Mouse (Mus musculus) liver, postnatal 0 days (tissue): ENCODE measurements around the gene Hebp2. TPM values are rescaled to one million over a fixed set of nuclear protein-coding genes. Genes with fewer than 3 reads are reported as not detected.

ENCODE experiments used
- ATAC-seq: fragments of 200-750 bp; cut with Nextera tagmentation; 2 replicates; pipeline ENCODE4 v1.8.0; 2017; ENCODE audit warnings: mild to moderate bottlenecking, moderate library complexity
- DNase-seq: peaks from one replicate; pipeline ENCODE4 v3.0.0-alpha.2; 2016
- H3K27ac ChIP-seq: fragments of 300-500 bp; sonication (generic); 2 replicates; pipeline ENCODE4 v1.5.1; 2014; ENCODE audit warnings: antibody characterized with exemption, moderate library complexity, mild to moderate bottlenecking, low read depth
- H3K27me3 ChIP-seq: fragments of 300-500 bp; sonication (generic); 2 replicates; pipeline ENCODE4 v1.6.1; 2014; ENCODE audit warnings: low read length, control low read depth, mixed read lengths; ENCODE audit not compliant: insufficient read depth
- H3K36me3 ChIP-seq: fragments of 300-500 bp; sonication (generic); replicated peaks from 2 replicates; pipeline ENCODE4 v1.6.1; 2014; ENCODE audit warnings: mild to moderate bottlenecking, control low read depth, low read length, moderate library complexity, mixed read lengths; ENCODE audit not compliant: insufficient read depth
- H3K4me1 ChIP-seq: fragments of 300-500 bp; sonication (generic); 2 replicates; pipeline ENCODE4 v1.6.1; 2014; ENCODE audit warnings: antibody characterized with exemption, mild to moderate bottlenecking, control low read depth; ENCODE audit not compliant: insufficient read depth
- H3K4me2 ChIP-seq: fragments of 300-500 bp; sonication (generic); 2 replicates; pipeline ENCODE4 v1.6.1; 2014; ENCODE audit warnings: low read depth, mild to moderate bottlenecking, low read length, moderate library complexity, mixed read lengths
- H3K4me3 ChIP-seq: fragments of 300-500 bp; sonication (generic); 2 replicates; pipeline ENCODE4 v1.5.1; 2014; ENCODE audit warnings: low read depth, low read length
- H3K9ac ChIP-seq: fragments of 300-500 bp; sonication (generic); replicated peaks from 2 replicates; pipeline ENCODE4 v1.6.1; 2014; ENCODE audit warnings: mild to moderate bottlenecking, moderate library complexity
- H3K9me3 ChIP-seq: fragments of 300-500 bp; sonication (generic); 2 replicates; pipeline ENCODE4 v1.6.1; 2016; ENCODE audit warnings: mild to moderate bottlenecking, control low read depth, low read length, mixed read lengths
- CTCF ChIP-seq: sonication (generic); IDR thresholded peaks from 2 replicates; pipeline ENCODE4 v1.5.1; 2016; ENCODE audit warnings: antibody characterized with exemption, low read depth
- EP300 ChIP-seq: IDR thresholded peaks from 2 replicates; pipeline ENCODE4 v1.6.1; 2016; ENCODE audit warnings: antibody characterized with exemption, low read depth, mild to moderate bottlenecking
- WGBS: fragments of 180-500 bp; shearing (Covaris S2); extraction: QIAGEN DNeasy Blood & Tissue Kit; methylation state at CpG from one replicate; pipeline ENCODE4 v1.1.7; 2014; ENCODE audit not compliant: insufficient replicate concordance; 5-methylcytosine and 5-hydroxymethylcytosine counted together
- polyA plus RNA-seq: library from polyadenylated mRNA; unstranded; fragments of >200 nt; fragmentation: Nextera tagmentation; extraction: Ambion mirVana; gene quantifications from 2 replicates; pipeline ENCODE4 v1.2.1, GENCODE M21; 2015

The Hebp2 gene
- polyA plus RNA-seq, 1 experiment from 2014 or later: 1.0 TPM

- Histone ChIP-seq H3K4me3 (no peak overlapping the region), H3K9ac (no peak overlapping the region), H3K9me3 (no peaks in the 10 kb centered on the region), H3K27me3 (no peaks in the 10 kb centered on the region), H3K27ac (no peak overlapping the region), H3K4me2 (no peak overlapping the region), H3K36me3 (peaks cover 7% of the 10 kb centered on the region; the same call in 1 of the 2 replicates), H3K4me1 (no peaks in the 10 kb centered on the region)
- 61% methylated on average over 4 of the region's 4 CpGs for WGBS
- no peak for DNase-seq
- ATAC-seq: peak; percentile 79
- TF ChIP-seq EP300: no peak
- no peak for TF ChIP-seq CTCF
Measured at GRCm38 (mm10) chr10:18529177-18529576, 16.7 kb downstream of the Hebp2 start.

GRCm38 (mm10) chr10:18528475-18528874 is 17.4 kb downstream of the Hebp2 start:
- H3K27me3 ChIP-seq: no peaks in the 10 kb centered on the region
- H3K9ac ChIP-seq: no peak overlapping the region
- ATAC-seq: 0 out of 2 replicates have a peak, but pooled peaks have one; percentile 33
- H3K4me3 ChIP-seq: no peak overlapping the region
- no peak for DNase-seq
- peaks cover 13% of the 10 kb centered on the region; the same call in 1 of the 2 replicates for H3K36me3 ChIP-seq
- TF ChIP-seq CTCF (peak; percentile 67), EP300 (no peak)
- no peaks in the 10 kb centered on the region for H3K9me3 ChIP-seq
- H3K27ac ChIP-seq: no peak overlapping the region
- no peaks in the 10 kb centered on the region for H3K4me1 ChIP-seq
- no peak overlapping the region for H3K4me2 ChIP-seq
- WGBS: 53% methylated on average over 5 of the region's 5 CpGs

DNA sequence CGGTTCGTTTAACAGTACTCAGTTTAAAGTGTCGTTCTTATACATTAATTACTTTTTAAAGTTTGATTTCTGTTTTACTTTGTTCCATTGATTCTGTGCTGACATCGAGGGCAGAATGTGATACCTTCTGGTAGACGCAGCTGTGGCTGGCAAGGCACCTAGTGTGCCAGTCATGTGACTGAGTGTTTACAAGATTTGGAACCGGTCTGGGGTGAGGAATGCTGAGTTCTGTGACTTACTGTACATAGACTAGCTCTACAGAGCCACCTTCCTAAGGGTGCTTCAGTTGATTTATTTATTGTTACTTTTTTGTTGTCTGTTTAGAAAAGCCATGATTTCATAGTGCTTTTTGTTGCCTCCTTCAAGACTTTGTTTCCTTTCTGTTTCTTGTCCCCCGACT is 18.1 kb downstream of the Hebp2 start:
- Histone ChIP-seq H3K4me1 (no peaks in the 10 kb centered on the region), H3K4me2 (no peak overlapping the region), H3K36me3 (peaks cover 13% of the 10 kb centered on the region; the same call in 1 of the 2 replicates), H3K27ac (no peak overlapping the region), H3K27me3 (no peaks in the 10 kb centered on the region), H3K9ac (no peak overlapping the region), H3K9me3 (no peaks in the 10 kb centered on the region), H3K4me3 (no peak overlapping the region)
- TF ChIP-seq CTCF: no peak
- TF ChIP-seq EP300: no peak
- DNase-seq (no peak), ATAC-seq (no peak)
- WGBS: 64% methylated on average over 7 of the region's 7 CpGs

DNA sequence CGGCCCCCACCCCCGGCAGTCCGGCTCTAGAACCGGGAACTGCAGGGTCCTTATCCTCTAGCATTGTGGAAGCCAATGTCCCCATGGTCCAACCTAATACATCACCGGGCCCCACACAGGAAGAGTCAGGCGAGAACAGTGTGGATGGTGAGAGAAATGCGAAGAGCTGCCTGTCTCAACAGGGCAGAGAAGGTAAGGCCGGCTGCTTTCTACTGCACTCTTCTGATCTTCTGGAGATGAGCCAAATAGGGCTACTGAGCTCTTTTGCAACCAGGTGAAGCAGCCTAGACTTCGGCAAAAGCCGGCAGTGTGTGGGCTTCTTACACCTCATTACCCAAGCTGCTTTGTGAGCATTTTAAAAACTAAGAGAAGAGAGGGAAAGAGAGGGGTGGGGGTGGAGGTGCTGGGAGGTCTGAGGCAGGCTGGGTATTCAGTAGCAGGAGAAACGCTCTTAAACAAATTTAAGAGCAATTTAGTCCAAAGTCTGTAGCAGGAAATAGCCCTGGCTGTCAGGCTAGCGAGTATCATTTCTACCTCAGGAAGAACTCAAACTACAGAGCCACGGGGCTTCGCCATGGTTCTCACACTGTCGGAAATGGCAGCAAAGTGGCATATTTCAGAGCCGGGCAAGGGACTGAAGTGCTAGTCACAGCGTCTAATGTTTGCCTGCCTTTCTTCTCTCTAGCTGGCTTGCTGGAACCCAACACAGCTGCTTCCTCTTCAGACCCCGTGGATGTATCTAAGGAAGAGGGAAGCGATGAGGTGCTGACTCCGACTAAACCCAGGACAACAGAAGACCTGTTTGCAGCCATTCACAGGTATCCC is 18.8 kb downstream of the Hebp2 start:
- H3K4me3 ChIP-seq: no peak overlapping the region
- no peak for TF ChIP-seq CTCF
- no peak overlapping the region for H3K9ac ChIP-seq
- no peaks in the 10 kb centered on the region for H3K27me3 ChIP-seq
- H3K9me3 ChIP-seq: no peaks in the 10 kb centered on the region
- H3K27ac ChIP-seq: no peak overlapping the region
- no peaks in the 10 kb centered on the region for H3K4me1 ChIP-seq
- DNase-seq: no peak
- peaks cover 12% of the 10 kb centered on the region; the same call in 1 of the 2 replicates for H3K36me3 ChIP-seq
- H3K4me2 ChIP-seq: no peak overlapping the region
- 58% methylated on average over 20 of the region's 20 CpGs for WGBS
- ATAC-seq: no peak

- Histone ChIP-seq H3K27me3 (no peaks in the 10 kb centered on the region), H3K9ac (no peak overlapping the region), H3K27ac (no peak overlapping the region), H3K4me2 (no peak overlapping the region), H3K4me1 (no peaks in the 10 kb centered on the region), H3K4me3 (no peak overlapping the region), H3K9me3 (no peaks in the 10 kb centered on the region), H3K36me3 (0 out of 2 replicates have a peak, but pooled peaks cover 7% of the 10 kb centered on the region)
- 81% methylated on average over 22 of the region's 22 CpGs for WGBS
- DNase-seq (no peak), ATAC-seq (no peak)
- no peak for TF ChIP-seq CTCF
- TF ChIP-seq EP300: no peak
Measured at GRCm38 (mm10) chr10:18526184-18526850, 19.6 kb downstream of the Hebp2 start.

DNA sequence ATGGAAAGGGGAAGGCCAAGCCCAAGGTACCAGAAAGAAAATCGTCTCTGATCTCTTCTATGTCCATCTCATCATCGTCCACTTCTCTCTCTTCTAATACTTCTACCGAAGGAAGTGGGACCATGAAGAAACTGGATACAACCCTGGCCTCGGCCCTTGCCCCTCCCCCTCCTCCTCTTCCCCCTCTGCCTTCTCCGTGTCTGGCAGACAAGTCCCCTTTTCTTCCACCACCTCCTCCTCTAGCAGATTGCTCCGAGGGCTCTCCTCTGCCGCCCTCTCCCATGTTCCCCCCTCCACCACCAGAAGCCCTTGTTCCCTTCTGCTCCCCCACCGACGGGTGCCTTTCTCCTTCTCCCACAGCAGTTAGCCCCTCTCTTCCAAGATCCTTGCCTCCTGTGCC is 20.1 kb downstream of the Hebp2 start:
- Histone ChIP-seq H3K36me3 (0 out of 2 replicates have a peak, but pooled peaks cover 7% of the 10 kb centered on the region), H3K9me3 (no peaks in the 10 kb centered on the region), H3K27ac (no peak overlapping the region), H3K9ac (no peak overlapping the region), H3K4me1 (no peaks in the 10 kb centered on the region), H3K27me3 (no peaks in the 10 kb centered on the region), H3K4me2 (no peak overlapping the region), H3K4me3 (no peak overlapping the region)
- TF ChIP-seq EP300 (no peak), CTCF (no peak)
- DNase-seq (no peak), ATAC-seq (no peak)
- WGBS: 75% methylated on average over 9 of the region's 9 CpGs
